Mouse (Mus musculus) thymus, postnatal 36 days (tissue): ENCODE results near the gene Bmpr1a.
A peak's percentile ranks its signal among the peaks of the same experiment; 100 is the strongest.
"Not testable (repeated sequence)": the region's sequence is repeated elsewhere in the genome, so short reads cannot be mapped to it uniquely, and the experiment has no call there.

Experiments
- DNase-seq, 2 experiments: peaks; one replicate each; pipeline ENCODE4 v3.0.0; 2022; ENCODE audit warnings: mixed read lengths in 2 of 2

Gene Bmpr1a

GRCm38 (mm10) chr14:34378560-34379331 is 124.4 kb downstream of the Bmpr1a start:
- DNase-seq = no peak

GRCm38 (mm10) chr14:34377121-34377520 is 126.0 kb downstream of the Bmpr1a start:
- no peak for DNase-seq

GRCm38 (mm10) chr14:34375941-34376340 is 127.2 kb downstream of the Bmpr1a start:
- no peak for DNase-seq

- DNase-seq = no peak
These were observed 127.7 kb downstream of the Bmpr1a start, which contains the start of gene Mmrn2 for GRCm38 (mm10) chr14:34375415-34375904. Gene Mmrn2, plus strand, starts transcription at chr14:34375465.

DNA sequence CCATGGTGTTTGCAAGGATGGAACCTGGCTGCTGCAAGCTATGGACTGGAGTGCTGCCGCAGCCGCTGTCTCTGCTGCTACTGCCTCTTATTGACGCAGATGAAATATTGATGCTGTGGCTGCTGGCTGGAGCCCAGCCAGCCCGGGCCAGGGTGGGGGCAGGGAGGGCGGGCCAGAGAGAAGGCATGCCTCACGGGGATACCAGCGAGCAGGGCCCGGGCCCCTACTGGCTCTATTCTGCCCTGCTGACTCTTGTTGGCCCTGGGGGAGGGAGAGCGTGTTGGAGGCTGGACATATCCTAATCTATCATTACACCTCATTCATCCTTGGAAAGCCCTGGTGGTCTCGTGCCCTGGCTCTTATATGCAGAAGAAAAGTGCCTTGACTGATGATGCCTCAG is 128.6 kb downstream of the Bmpr1a start, which contains the start of gene Sncg:
TSS of gene Sncg (minus strand) at position 213 of the 400 bp plus-strand sequence.
- DNase-seq = no peak

GRCm38 (mm10) chr14:34373581-34373980 is 129.6 kb downstream of the Bmpr1a start:
- DNase-seq = no peak

GRCm38 (mm10) chr14:34372646-34373045 is 130.5 kb downstream of the Bmpr1a start:
- peak in 1 of 2 experiments; percentile 18 for DNase-seq

DNA sequence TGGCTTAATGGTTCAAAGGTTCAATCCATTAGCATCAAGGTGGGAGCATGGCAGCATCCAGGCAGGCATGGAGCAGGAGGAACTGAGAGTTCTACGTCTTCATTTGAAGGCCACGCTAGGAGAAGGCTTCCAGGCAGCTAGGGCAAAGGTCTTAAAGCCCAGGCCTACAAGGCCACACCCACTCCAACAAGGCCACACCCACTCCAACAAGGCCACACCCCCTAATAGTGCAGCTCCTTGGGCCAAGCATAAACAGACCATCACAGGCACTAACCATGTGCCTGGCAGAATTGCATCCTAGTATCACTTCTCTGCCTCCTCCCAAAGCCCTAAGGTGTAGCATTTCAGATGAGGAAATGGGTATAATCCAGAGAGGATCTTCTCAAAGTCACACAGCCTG is 131.4 kb downstream of the Bmpr1a start:
- DNase-seq = no peak

DNA sequence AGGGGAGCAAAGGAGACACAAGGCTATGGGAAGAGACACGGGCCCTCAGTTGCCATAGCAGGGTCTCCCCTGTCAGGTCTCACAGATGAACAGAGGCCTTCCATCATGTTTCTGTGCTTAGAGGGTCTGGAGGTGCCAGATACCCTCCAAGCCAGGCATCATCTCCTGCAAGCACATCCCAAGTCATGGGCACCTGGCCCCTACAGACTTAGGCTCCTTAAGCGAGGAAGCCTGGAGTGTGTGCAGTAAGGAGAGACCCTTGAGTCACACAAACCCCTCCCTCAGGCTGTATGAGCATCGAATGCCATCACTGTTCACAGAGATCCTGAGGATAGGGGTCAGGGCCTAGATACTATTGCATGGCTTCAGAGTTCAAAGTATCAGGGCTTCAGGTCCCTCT is 132.2 kb downstream of the Bmpr1a start:
- no peak for DNase-seq

- DNase-seq = no peak
These were observed 132.9 kb downstream of the Bmpr1a start for GRCm38 (mm10) chr14:34370203-34370602.

DNA sequence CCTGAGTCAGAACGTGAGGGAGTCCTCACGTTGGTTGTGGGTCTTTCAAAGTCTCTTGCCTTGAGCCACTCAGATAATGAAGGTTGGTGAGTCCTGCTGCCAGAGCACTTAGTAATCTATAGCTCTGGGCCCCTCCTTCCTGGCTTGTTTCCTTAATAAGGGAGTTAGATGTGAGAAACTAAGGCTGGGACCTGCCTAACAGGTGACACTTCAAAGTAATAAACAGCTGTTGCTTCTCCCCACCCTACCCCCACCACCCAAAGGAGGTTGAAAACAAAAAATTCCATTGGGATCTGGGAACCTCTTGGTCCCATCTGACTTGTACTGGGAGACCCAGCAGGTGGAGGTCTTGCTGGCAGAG is 138.0 kb downstream of the Bmpr1a start:
- DNase-seq = no peak

GRCm38 (mm10) chr14:34364254-34365146 is 138.6 kb downstream of the Bmpr1a start:
- not testable (repeated sequence) for DNase-seq

DNA sequence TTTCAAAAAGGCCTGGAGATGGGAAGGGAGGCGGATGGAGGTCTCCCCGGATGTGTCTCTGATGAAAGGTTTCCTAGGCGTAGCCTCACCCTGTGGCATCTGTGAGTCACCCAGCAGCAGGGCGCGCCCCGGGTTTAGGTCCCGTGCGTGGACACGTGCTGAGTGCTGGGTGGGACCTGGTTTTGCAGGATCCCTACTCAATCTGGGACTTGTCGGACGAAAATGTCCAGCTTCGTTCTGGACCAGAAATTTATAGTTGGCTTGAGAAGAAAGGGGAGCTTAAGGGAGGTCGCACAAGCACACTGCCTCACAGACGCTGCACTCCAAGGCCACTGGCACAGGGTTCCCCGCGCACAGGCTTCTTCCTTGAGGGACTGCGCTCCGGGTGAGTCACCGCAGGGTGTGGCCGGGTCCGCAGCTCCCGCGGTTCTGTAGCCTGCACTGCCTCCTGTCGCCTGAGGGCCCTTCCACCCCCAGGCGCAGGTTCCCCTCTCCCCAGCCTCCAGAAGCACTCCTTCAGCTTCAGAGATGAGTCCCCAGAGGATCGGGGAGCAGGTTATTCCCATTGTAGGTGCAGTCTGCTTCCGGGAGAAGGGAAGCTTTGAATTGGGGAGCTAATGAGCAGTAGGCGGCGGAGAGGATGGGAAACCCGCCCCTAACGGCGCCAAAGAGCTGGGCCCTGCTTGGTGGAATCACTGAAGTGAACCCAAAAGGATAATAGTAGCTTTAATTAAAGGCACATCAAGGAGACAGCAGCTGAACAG is 139.5 kb downstream of the Bmpr1a start:
- DNase-seq = peak; percentile 13 to 30

GRCm38 (mm10) chr14:34362726-34363445 is 140.3 kb downstream of the Bmpr1a start:
- DNase-seq = peak; percentile 25 to 27

DNA sequence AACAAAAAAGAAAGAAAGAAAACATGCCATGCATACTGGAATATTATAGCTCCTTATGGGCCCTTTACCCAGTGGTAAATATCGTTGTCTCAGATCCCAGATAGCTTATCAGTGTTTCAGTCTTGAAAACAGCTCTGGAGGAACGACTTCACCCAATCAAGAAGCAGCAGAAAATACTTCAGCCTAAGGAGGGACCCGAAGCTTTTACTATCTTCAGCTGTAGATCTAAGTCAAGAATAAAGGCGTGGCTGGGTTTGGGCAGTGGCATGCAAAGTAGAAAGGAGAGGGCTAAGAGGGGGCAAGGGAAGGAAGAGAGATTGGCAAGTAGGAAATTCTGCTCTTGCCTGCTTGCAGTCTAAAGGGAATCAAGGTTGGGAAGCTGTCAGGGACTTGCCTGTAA is 141.0 kb downstream of the Bmpr1a start:
- DNase-seq = no peak
